8 mouse cellular contexts compared by ENCODE assay signal in the genomic region with DNA sequence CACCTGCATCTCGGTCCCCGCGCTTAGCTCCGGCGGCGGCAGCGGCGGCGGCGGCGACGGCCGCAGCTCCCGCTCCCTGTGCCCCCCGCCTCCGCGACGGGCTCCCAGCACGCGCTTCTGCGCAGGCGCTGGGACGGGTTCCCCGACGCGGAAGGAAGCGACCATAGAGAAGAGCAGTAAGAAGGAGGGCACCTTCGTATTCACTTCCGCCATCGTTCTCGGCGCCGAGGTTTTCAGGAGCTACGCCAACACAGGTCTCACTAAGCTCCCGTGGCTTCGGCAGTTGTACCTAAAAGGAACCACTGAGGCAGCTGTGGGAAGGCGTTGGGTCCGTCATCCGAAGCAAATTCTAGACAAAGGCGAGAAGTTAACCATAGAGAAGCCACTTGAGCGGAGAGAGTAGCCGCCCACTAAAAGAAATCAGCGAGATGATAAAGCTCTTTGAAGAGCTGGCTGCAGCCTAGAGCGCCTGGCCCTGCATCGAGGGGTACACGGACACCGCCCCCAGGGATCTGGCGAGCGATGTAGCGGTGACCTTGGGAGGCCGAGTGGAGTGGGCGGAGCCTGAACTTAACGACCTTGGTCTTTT. TPM values are rescaled to one million over a fixed set of nuclear protein-coding genes. Genes with fewer than 3 reads are reported as not detected.
DNase-seq lines count a peak whose midpoint lies in the region; ATAC-seq and TF ChIP-seq lines count a peak whose summit lies in the region.

A gene (minus strand): TSS at position 432 of the 589 bp plus-strand sequence.

- no peaks in the 10 kb centered on the region for H3K4me1 ChIP-seq in ES-Bruce4 (ENCODE audit: control insufficient read depth, insufficient read depth, low read length)
- H3K4me1 ChIP-seq in forebrain, embryonic 12.5 days, result peaks cover 24% of the 10 kb centered on the region
- peaks cover 14% of the 10 kb centered on the region for H3K4me1 ChIP-seq in heart, postnatal 0 days (ENCODE audit: control insufficient read depth, insufficient read depth)
- peaks cover 37% of the 10 kb centered on the region for H3K4me1 ChIP-seq in liver, postnatal 0 days (ENCODE audit: insufficient read depth)
- H3K4me1 ChIP-seq in neural tube, embryonic 14.5 days (ENCODE audit: control insufficient read depth, insufficient read depth, low read length), result peaks cover 16% of the 10 kb centered on the region

- H3K36me3 ChIP-seq in ES-Bruce4 (ENCODE audit: control insufficient read depth, insufficient read depth, low read length, poor library complexity, severe bottlenecking), result peaks cover 8% of the 10 kb centered on the region
- peaks cover 27% of the 10 kb centered on the region for H3K36me3 ChIP-seq in forebrain, embryonic 12.5 days (replicated peaks)
- peaks cover 26% of the 10 kb centered on the region for H3K36me3 ChIP-seq in heart, postnatal 0 days (replicated peaks; ENCODE audit: control insufficient read depth, insufficient read depth, low read length)
- peaks cover 15% of the 10 kb centered on the region for H3K36me3 ChIP-seq in liver, postnatal 0 days (replicated peaks; ENCODE audit: insufficient read depth, low read length)
- H3K36me3 ChIP-seq in neural tube, embryonic 14.5 days (ENCODE audit: control insufficient read depth, insufficient read depth, low read length), result peaks cover 18% of the 10 kb centered on the region

- H3K9me3 ChIP-seq in ES-Bruce4 (replicated peaks; ENCODE audit: control insufficient read depth, insufficient read depth, low read length, poor library complexity, severe bottlenecking), result no peaks in the 10 kb centered on the region
- no peaks in the 10 kb centered on the region for H3K9me3 ChIP-seq in forebrain, embryonic 12.5 days
- no peaks in the 10 kb centered on the region for H3K9me3 ChIP-seq in heart, postnatal 0 days (replicated peaks; ENCODE audit: control insufficient read depth, low read length)
- no peaks in the 10 kb centered on the region for H3K9me3 ChIP-seq in liver, postnatal 0 days (ENCODE audit: low read length)
- no peaks in the 10 kb centered on the region for H3K9me3 ChIP-seq in neural tube, embryonic 14.5 days (ENCODE audit: control insufficient read depth, low read length)

- TF ChIP-seq CTCF in ES-Bruce4 (IDR thresholded peaks at IDR 0.05; ENCODE audit: low read depth, low read length), result peak; percentile 55
- TF ChIP-seq CTCF in heart, postnatal 0 days (IDR thresholded peaks at IDR 0.05; ENCODE audit: low read depth), result peak; percentile 27
- TF ChIP-seq CTCF in liver, postnatal 0 days (IDR thresholded peaks at IDR 0.05; ENCODE audit: low read depth), result peak; percentile 52

- peak; percentile 61; the same call in 1 of the 2 replicates for TF ChIP-seq EP300 in ES-Bruce4 (IDR thresholded peaks at IDR 0.05; ENCODE audit: insufficient read depth, low read depth, low read length)
- peak; percentile 71; the same call in 1 of the 2 replicates for TF ChIP-seq EP300 in heart, postnatal 0 days (IDR thresholded peaks at IDR 0.05; ENCODE audit: low read depth)
- TF ChIP-seq EP300 in liver, postnatal 0 days (IDR thresholded peaks at IDR 0.05; ENCODE audit: low read depth), result peak; percentile 62

- WGBS in forebrain, embryonic 12.5 days, result under 1% methylated on average over 53 of the region's 53 CpGs
- WGBS in heart, postnatal 0 days, result under 1% methylated on average over 53 of the region's 53 CpGs
- under 1% methylated on average over 53 of the region's 53 CpGs for WGBS in large intestine, adult 2 months
- WGBS in liver, postnatal 0 days (ENCODE audit: insufficient replicate concordance), result under 1% methylated on average over 53 of the region's 53 CpGs
- under 1% methylated on average over 53 of the region's 53 CpGs for WGBS in neural tube, embryonic 14.5 days

- DNase-seq in c-Kit-positive CD71-positive TER-119-positive erythroid progenitor cells, embryonic 14.5 days (ENCODE audit: low spot score), result peak; percentile 81
- DNase-seq in heart, postnatal 0 days (ENCODE audit: low spot score), result peak; percentile 95
- DNase-seq in large intestine, adult 2 months (ENCODE audit: low read depth, low spot score), result peak; percentile 66
- DNase-seq in liver, postnatal 0 days, result peak; percentile 89
- DNase-seq in testis, postnatal 10 days (ENCODE audit: low spot score), result peak; percentile 88

- H3K9ac ChIP-seq in ES-Bruce4 (ENCODE audit: low read depth, poor library complexity, severe bottlenecking), result peak within 1 kb of the TSS; percentile 90
- peak within 1 kb of the TSS; percentile 97 for H3K9ac ChIP-seq in forebrain, embryonic 12.5 days
- peak within 1 kb of the TSS; percentile 99 for H3K9ac ChIP-seq in heart, postnatal 0 days (replicated peaks; ENCODE audit: low read depth, low read length)
- H3K9ac ChIP-seq in liver, postnatal 0 days (replicated peaks), result peak within 1 kb of the TSS; percentile 83
- peak within 1 kb of the TSS; percentile 96 for H3K9ac ChIP-seq in neural tube, embryonic 14.5 days (replicated peaks; ENCODE audit: low read depth, low read length)

- no peaks in the 10 kb centered on the region for H3K27me3 ChIP-seq in ES-Bruce4 (ENCODE audit: control insufficient read depth, insufficient read depth, low read length, poor library complexity, severe bottlenecking)
- no peaks in the 10 kb centered on the region for H3K27me3 ChIP-seq in forebrain, embryonic 12.5 days
- no peaks in the 10 kb centered on the region for H3K27me3 ChIP-seq in heart, postnatal 0 days (ENCODE audit: control insufficient read depth, insufficient read depth, low read length)
- H3K27me3 ChIP-seq in liver, postnatal 0 days (ENCODE audit: insufficient read depth, low read length), result no peaks in the 10 kb centered on the region
- H3K27me3 ChIP-seq in neural tube, embryonic 14.5 days (ENCODE audit: control insufficient read depth, insufficient read depth, low read length), result no peaks in the 10 kb centered on the region

- peak; percentile 91 for ATAC-seq in forebrain, embryonic 12.5 days (ENCODE audit: low FRiP score)
- ATAC-seq in heart, postnatal 0 days (ENCODE audit: insufficient read depth, low read depth), result peak; percentile 95
- ATAC-seq in liver, postnatal 0 days, result peak; percentile 93
- ATAC-seq in neural tube, embryonic 14.5 days (ENCODE audit: low read depth), result peak; percentile 93

- H3K4me3 ChIP-seq in ES-Bruce4 (ENCODE audit: low read depth, low read length), result peak within 1 kb of the TSS; percentile 85
- H3K4me3 ChIP-seq in forebrain, embryonic 12.5 days (replicated peaks), result peak within 1 kb of the TSS; percentile 92
- peak within 1 kb of the TSS; percentile 90 for H3K4me3 ChIP-seq in heart, postnatal 0 days (ENCODE audit: low read depth, low read length)
- peak within 1 kb of the TSS; percentile 90 for H3K4me3 ChIP-seq in liver, postnatal 0 days (ENCODE audit: low read depth, low read length)
- peak within 1 kb of the TSS; percentile 83 for H3K4me3 ChIP-seq in neural tube, embryonic 14.5 days (ENCODE audit: low read depth, low read length)

- no peak for TF ChIP-seq POLR2A in ES-Bruce4 (IDR thresholded peaks at IDR 0.05; ENCODE audit: insufficient read depth, low read length)

- peak within 1 kb of the TSS; percentile 82 for H3K4me2 ChIP-seq in forebrain, embryonic 12.5 days
- peak within 1 kb of the TSS; percentile 94 for H3K4me2 ChIP-seq in heart, postnatal 0 days (ENCODE audit: low read depth, low read length)
- peak within 1 kb of the TSS; percentile 98 for H3K4me2 ChIP-seq in liver, postnatal 0 days (ENCODE audit: low read depth, low read length)
- H3K4me2 ChIP-seq in neural tube, embryonic 14.5 days (ENCODE audit: low read depth, low read length), result peak within 1 kb of the TSS; percentile 87

- peak within 1 kb of the TSS; percentile 57 for H3K27ac ChIP-seq in ES-Bruce4 (ENCODE audit: insufficient read depth, low read length)
- peak within 1 kb of the TSS; percentile 95 for H3K27ac ChIP-seq in forebrain, embryonic 12.5 days
- peak within 1 kb of the TSS; percentile 95 for H3K27ac ChIP-seq in heart, postnatal 0 days (ENCODE audit: low read depth)
- peak within 1 kb of the TSS; percentile 98 for H3K27ac ChIP-seq in liver, postnatal 0 days (ENCODE audit: low read depth)
- peak within 1 kb of the TSS; percentile 91 for H3K27ac ChIP-seq in neural tube, embryonic 14.5 days (ENCODE audit: low read depth, low read length)

RNA-seq across cellular contexts. Expression of the gene that starts here (rescaled TPM):
- 41.8 and 43.8 TPM in 2 replicates for polyA plus RNA-seq in ES-Bruce4 (2011; ENCODE audit: insufficient read depth, insufficient read length, low read depth, missing spikeins)
- 57.7 and 60.2 TPM in 2 replicates for polyA plus RNA-seq in forebrain, embryonic 12.5 days (2016; fragmentation: Nextera tagmentation; extraction: Ambion mirVana)
- total RNA-seq in heart, postnatal 0 days (2014; rRNA removed; ENCODE audit: low replicate concordance), result 22.6 and 30.3 TPM in 2 replicates
- polyA plus RNA-seq in heart, postnatal 0 days (2015; fragmentation: Nextera tagmentation; extraction: Ambion mirVana), result 34.4 and 34.5 TPM in 2 replicates
- 43.2 and 51.9 TPM in 2 replicates for polyA plus RNA-seq in large intestine, adult 2 months (2012; rRNA removed)
- polyA plus RNA-seq in liver, postnatal 0 days (2015; fragmentation: Nextera tagmentation; extraction: Ambion mirVana), result 13.5 and 13.7 TPM in 2 replicates
- polyA plus RNA-seq in neural tube, embryonic 14.5 days (2014; fragmentation: Nextera tagmentation; extraction: Ambion mirVana), result 59.5 and 61.1 TPM in 2 replicates

Comparison
In these comparisons a context has a peak if more than half of its experiments do, and no peak if none do; other contexts are left out.
1. Peak in every context shown above with its lines: DNase-seq, ATAC-seq, H3K4me3 ChIP-seq and H3K27ac ChIP-seq.